Mouse (Mus musculus) myocyte (in vitro differentiated cells): Measurements from ENCODE around the gene Rapgef3.

Experiments used
- MAX ChIP-seq: IDR thresholded peaks from one replicate; pipeline ENCODE4 v1.6.1; 2011; ENCODE audit warnings: low read depth, mild to moderate bottlenecking, control low read depth
- POLR2A ChIP-seq: IDR thresholded peaks from one replicate; pipeline ENCODE4 v1.6.1; 2011; ENCODE audit warnings: low read depth, mild to moderate bottlenecking, control low read depth, moderate library complexity; ENCODE audit not compliant: insufficient read length
- POLR2AphosphoS2 ChIP-seq: IDR thresholded peaks from one replicate; pipeline ENCODE4 v1.6.1; 2011; ENCODE audit warnings: low read depth, control low read depth; ENCODE audit not compliant: insufficient read length
- REST ChIP-seq: IDR thresholded peaks from one replicate; pipeline ENCODE4 v1.6.1; 2011; ENCODE audit warnings: mild to moderate bottlenecking, control low read depth, moderate library complexity; ENCODE audit not compliant: insufficient read depth, insufficient read length
- TCF12 ChIP-seq: IDR thresholded peaks from one replicate; pipeline ENCODE4 v1.6.1; 2011; ENCODE audit warnings: mild to moderate bottlenecking, control low read depth; ENCODE audit not compliant: poor library complexity, insufficient read depth, severe bottlenecking
- TCF3 ChIP-seq: IDR thresholded peaks from one replicate; pipeline ENCODE4 v1.6.1; 2011; ENCODE audit warnings: low read depth, control low read depth; ENCODE audit not compliant: insufficient read length

GRCm38 (mm10) chr15:97812126-97812525 lies 44.4 kb upstream of the Rapgef3 start:
- TF ChIP-seq POLR2A (peak; percentile 41), TCF3 (peak; percentile 96), MAX (no peak), TCF12 (peak; percentile 95), REST (no peak), POLR2AphosphoS2 (no peak)
